Mouse (Mus musculus) MEL (cell line): ENCODE data around the gene Syndig1l. TPM values are rescaled to one million over a fixed set of nuclear protein-coding genes. Genes with fewer than 3 reads are reported as not detected.

ENCODE experiments used
- DNase-seq: peaks from one replicate; pipeline ENCODE4 v3.0.0; 2011; ENCODE audit warnings: low read depth, low spot score
- H3K27ac ChIP-seq: 2 replicates; pipeline ENCODE4 v1.5.1; 2012; ENCODE audit warnings: low read depth, mild to moderate bottlenecking, control low read depth, low read length, moderate library complexity; ENCODE audit not compliant: control insufficient read depth
- H3K27me3 ChIP-seq, 2 experiments: fragments of 150-350 bp in 1 of 2; sonication (generic) in 1 of 2; 2 replicates each; pipeline ENCODE4 v1.6.1; 2012; ENCODE audit warnings: low read length in 2 of 2, mild to moderate bottlenecking in 2 of 2, improper control_type of control experiment in 1 of 2, moderate library complexity in 1 of 2; ENCODE audit not compliant: insufficient read depth in 2 of 2, control insufficient read depth in 1 of 2
- H3K36me3 ChIP-seq, 2 experiments: 2 replicates each; pipeline ENCODE4 v1.6.1; 2012 to 2014; ENCODE audit warnings: low read length in 2 of 2, improper control_type of control experiment in 1 of 2, inconsistent platforms in 1 of 2, mild to moderate bottlenecking in 1 of 2; ENCODE audit not compliant: insufficient read depth in 2 of 2, control insufficient read depth in 1 of 2
- H3K4me1 ChIP-seq, 2 experiments: fragments of 150-350 bp in 1 of 2; sonication (generic) in 1 of 2; 2 replicates each; pipeline ENCODE4 v1.6.1; 2012; ENCODE audit warnings: low read length in 2 of 2, improper control_type of control experiment in 1 of 2, mild to moderate bottlenecking in 1 of 2; ENCODE audit not compliant: insufficient read depth in 2 of 2, control insufficient read depth in 1 of 2
- H3K4me3 ChIP-seq, 2 experiments: fragments of 150-350 bp in 1 of 2; sonication (generic) in 1 of 2; 2 replicates each; pipeline ENCODE4 v1.5.1; 2012; ENCODE audit warnings: low read depth in 2 of 2, low read length in 2 of 2, mild to moderate bottlenecking in 2 of 2, moderate library complexity in 2 of 2, control low read depth in 1 of 2, improper control_type of control experiment in 1 of 2; ENCODE audit not compliant: control insufficient read depth in 1 of 2, insufficient read depth in 1 of 2
- H3K79me2 ChIP-seq: 2 replicates; pipeline ENCODE4 v1.6.1; 2012; ENCODE audit warnings: mild to moderate bottlenecking, low read length, moderate library complexity; ENCODE audit not compliant: control insufficient read depth, poor library complexity, insufficient read depth
- H3K9ac ChIP-seq: 2 replicates; pipeline ENCODE4 v1.6.1; 2012; ENCODE audit warnings: low read depth, mild to moderate bottlenecking, control low read depth, low read length, moderate library complexity; ENCODE audit not compliant: control insufficient read depth, poor library complexity, severe bottlenecking
- H3K9me3 ChIP-seq: fragments of 150-350 bp; sonication (generic); replicated peaks from 2 replicates; pipeline ENCODE4 v1.6.1; 2012; ENCODE audit warnings: mild to moderate bottlenecking, low read length, improper control_type of control experiment, moderate library complexity; ENCODE audit not compliant: insufficient read depth
- CHD1 ChIP-seq: IDR thresholded peaks from 2 replicates; pipeline ENCODE4 v1.6.1; 2012; ENCODE audit warnings: low read depth, mild to moderate bottlenecking, inconsistent platforms, low read length, improper control_type of control experiment
- CTCF ChIP-seq, 3 experiments: IDR thresholded peaks in 2 of 3; conservative IDR thresholded peaks in 1 of 3; 2 replicates each; pipeline ENCODE4 v1.5.1; 2011 to 2012; ENCODE audit warnings: low read length in 3 of 3, low read depth in 2 of 3, mild to moderate bottlenecking in 2 of 3, improper control_type of control experiment in 1 of 3, inconsistent platforms in 1 of 3, mixed read lengths in 1 of 3, moderate library complexity in 1 of 3; ENCODE audit not compliant: control insufficient read depth in 1 of 3, insufficient read depth in 1 of 3, poor library complexity in 1 of 3, severe bottlenecking in 1 of 3
- E2F4 ChIP-seq: IDR thresholded peaks from 2 replicates; pipeline ENCODE4 v1.6.1; 2011; ENCODE audit warnings: low read depth, low read length, improper control_type of control experiment, borderline replicate concordance
- ETS1 ChIP-seq: IDR thresholded peaks from 2 replicates; pipeline ENCODE4 v1.6.1; 2012; ENCODE audit warnings: low read depth, mild to moderate bottlenecking, inconsistent platforms, low read length, improper control_type of control experiment, moderate library complexity
- HCFC1 ChIP-seq: IDR thresholded peaks from 2 replicates; pipeline ENCODE4 v1.6.1; 2012; ENCODE audit warnings: low read depth, mild to moderate bottlenecking, inconsistent platforms, low read length, improper control_type of control experiment, moderate library complexity
- KAT2A ChIP-seq: conservative IDR thresholded peaks from 2 replicates; pipeline ENCODE4 v1.6.1; 2012; ENCODE audit warnings: low read depth, low read length, improper control_type of control experiment, inconsistent platforms
- MAX ChIP-seq: IDR thresholded peaks from 2 replicates; pipeline ENCODE4 v1.6.1; 2011; ENCODE audit warnings: low read length, improper control_type of control experiment
- MEF2A ChIP-seq: IDR thresholded peaks from 2 replicates; pipeline ENCODE4 v1.6.1; 2014; ENCODE audit warnings: low read depth, mild to moderate bottlenecking, inconsistent platforms, low read length, improper control_type of control experiment; ENCODE audit not compliant: poor library complexity, insufficient replicate concordance, severe bottlenecking; ENCODE audit errors: extremely low read depth
- NRF1 ChIP-seq: IDR thresholded peaks from 2 replicates; pipeline ENCODE4 v1.6.1; 2014; ENCODE audit warnings: low read depth, mild to moderate bottlenecking, inconsistent platforms, low read length, improper control_type of control experiment, moderate library complexity; ENCODE audit not compliant: poor library complexity, insufficient read depth, severe bottlenecking
- POLR2AphosphoS5 ChIP-seq: IDR thresholded peaks from 2 replicates; pipeline ENCODE4 v1.6.1; 2012; ENCODE audit warnings: low read depth, borderline replicate concordance, mild to moderate bottlenecking, inconsistent platforms, low read length, moderate library complexity, mixed read lengths
- RCOR1 ChIP-seq: IDR thresholded peaks from 2 replicates; pipeline ENCODE4 v1.6.1; 2012; ENCODE audit warnings: low read depth, mild to moderate bottlenecking, inconsistent platforms, low read length, improper control_type of control experiment
- SIN3A ChIP-seq: IDR thresholded peaks from 2 replicates; pipeline ENCODE4 v1.6.1; 2012; ENCODE audit warnings: low read length, improper control_type of control experiment, inconsistent platforms
- TAL1 ChIP-seq: IDR thresholded peaks from 2 replicates; pipeline ENCODE4 v1.6.1; 2012; ENCODE audit warnings: mild to moderate bottlenecking, inconsistent platforms, low read length, moderate library complexity, mixed read lengths
- USF2 ChIP-seq, 2 experiments: IDR thresholded peaks; 2 replicates each; pipeline ENCODE4 v1.6.1; 2011 to 2012; ENCODE audit warnings: improper control_type of control experiment in 2 of 2, low read length in 2 of 2, borderline replicate concordance in 1 of 2, inconsistent platforms in 1 of 2, low read depth in 1 of 2, mild to moderate bottlenecking in 1 of 2; ENCODE audit not compliant: insufficient read depth in 1 of 2
- ZC3H11A ChIP-seq: IDR thresholded peaks from 2 replicates; pipeline ENCODE4 v1.6.1; 2012; ENCODE audit warnings: low read depth, mild to moderate bottlenecking, inconsistent platforms, low read length, improper control_type of control experiment
- ZKSCAN1 ChIP-seq: IDR thresholded peaks from 2 replicates; pipeline ENCODE4 v1.6.1; 2012; ENCODE audit warnings: low read depth, mild to moderate bottlenecking, inconsistent platforms, low read length, improper control_type of control experiment, moderate library complexity
- ZMIZ1 ChIP-seq: IDR thresholded peaks from 2 replicates; pipeline ENCODE4 v1.6.1; 2012; ENCODE audit warnings: low read depth, mild to moderate bottlenecking, inconsistent platforms, low read length, improper control_type of control experiment, moderate library complexity
- polyA plus RNA-seq, 2 experiments: library from polyadenylated mRNA; stranded (reverse) in 1 of 2; unstranded in 1 of 2; fragments of >175 nt in 1 of 2; fragments of >200 nt in 1 of 2; gene quantifications; 2 replicates each; pipeline versions ENCODE4 v1.2.1 to v1.2.4; 2012; ENCODE audit warnings: low replicate concordance in 2 of 2, low read depth in 1 of 2; ENCODE audit not compliant: insufficient read length in 2 of 2, insufficient read depth in 1 of 2, missing spikeins in 1 of 2
- total RNA-seq: library from RNA; depleted of rRNA; stranded (reverse); fragments of 300-350 nt; gene quantifications from 2 replicates; pipeline ENCODE4 v1.2.3, GENCODE M21; 2012

Syndig1l gene
- total and polyA plus RNA-seq, 3 experiments: not detected

GRCm38 (mm10) chr12:84689051-84689450, 9.6 kb downstream of the Syndig1l start:
- DNase-seq: no peak
- Histone ChIP-seq H3K4me3 (no peak overlapping the region), H3K4me1 (peaks cover 4 to 7% of the 10 kb centered on the region in 2 experiments; a peak in 2 of 4 replicates), H3K27ac (no peak overlapping the region), H3K36me3 (no peaks in the 10 kb centered on the region), H3K9ac (no peak overlapping the region), H3K79me2 (no peaks in the 10 kb centered on the region), H3K27me3 (peaks cover 4 to 12% of the 10 kb centered on the region in 2 experiments; a peak in 3 of 4 replicates), H3K9me3 (no peaks in the 10 kb centered on the region)
- no peak for TF ChIP-seq ZKSCAN1
- no peak for TF ChIP-seq POLR2AphosphoS5
- TF ChIP-seq RCOR1: no peak
- no peak for TF ChIP-seq USF2 (IDR thresholded peaks at IDR 0.05; ENCODE audit: borderline replicate concordance in 1 of 2, insufficient read depth in 1 of 2, low read depth in 1 of 2, low read length in 2 of 2)
- no peak for TF ChIP-seq KAT2A
- TF ChIP-seq ETS1: no peak
- TF ChIP-seq NRF1: no peak
- TF ChIP-seq CHD1: no peak
- TF ChIP-seq MEF2A: no peak
- no peak for TF ChIP-seq MAX
- no peak for TF ChIP-seq SIN3A
- TF ChIP-seq ZMIZ1: no peak
- no peak for TF ChIP-seq ZC3H11A
- no peak for TF ChIP-seq E2F4
- TF ChIP-seq HCFC1: no peak

- TF ChIP-seq MAX: no peak
- TF ChIP-seq TAL1: no peak
- TF ChIP-seq CTCF (IDR thresholded peaks at IDR 0.05 in 2 of 3, conservative IDR thresholded peaks at IDR 0.05 in 1 of 3; ENCODE audit: control insufficient read depth in 1 of 3, insufficient read depth in 1 of 3, low read depth in 2 of 3, low read length in 3 of 3, poor library complexity in 1 of 3, severe bottlenecking in 1 of 3): no peak
- Histone ChIP-seq H3K36me3 (no peaks in the 10 kb centered on the region), H3K27ac (no peak overlapping the region), H3K27me3 (peaks cover 4 to 6% of the 10 kb centered on the region in 2 experiments; a peak in 3 of 4 replicates), H3K4me1 (peaks cover 4 to 7% of the 10 kb centered on the region in 2 experiments; a peak in 2 of 4 replicates), H3K9ac (no peak overlapping the region), H3K4me3 (no peak overlapping the region), H3K9me3 (no peaks in the 10 kb centered on the region), H3K79me2 (no peaks in the 10 kb centered on the region)
- DNase-seq: no peak
These were observed 11.1 kb downstream of the Syndig1l start for GRCm38 (mm10) chr12:84687531-84687930.
